Mouse (Mus musculus): ENCODE measurements around the gene Hspb9.

Hspb9 gene

GRCm38 (mm10) chr11:100705095-100705747, 8.4 kb upstream of the Hspb9 start:
- DNase-seq (ENCODE audit: low spot score in 2 of 2) = no peak

GRCm38 (mm10) chr11:100709201-100709810, 4.3 kb upstream of the Hspb9 start:
- no peak for DNase-seq (ENCODE audit: low spot score in 2 of 2)

- DNase-seq (ENCODE audit: low spot score in 2 of 2) = no peak
Measured at GRCm38 (mm10) chr11:100710528-100710927, 3.1 kb upstream of the Hspb9 start.

- DNase-seq (ENCODE audit: low spot score in 2 of 2) = no peak
Measured at GRCm38 (mm10) chr11:100710977-100711376, 2.7 kb upstream of the Hspb9 start.

GRCm38 (mm10) chr11:100711783-100712615, 1.7 kb upstream of the Hspb9 start, which contains the start of gene Kat2a:
Gene Kat2a, minus strand, starts transcription at chr11:100712465.
- peak; percentile 81 to 82 for DNase-seq (ENCODE audit: low spot score in 2 of 2)

- DNase-seq (ENCODE audit: low spot score in 2 of 2) = no peak
Measured at GRCm38 (mm10) chr11:100713174-100713573, 476 bp upstream of the Hspb9 start.

GRCm38 (mm10) chr11:100714534-100714915, 875 bp downstream of the Hspb9 start:
- DNase-seq (ENCODE audit: low spot score in 2 of 2) = peak; percentile 60 to 78

GRCm38 (mm10) chr11:100714948-100715347, 1.3 kb downstream of the Hspb9 start:
- DNase-seq (ENCODE audit: low spot score in 2 of 2) = no peak

GRCm38 (mm10) chr11:100716649-100717048, 3.0 kb downstream of the Hspb9 start:
- DNase-seq (ENCODE audit: low spot score in 2 of 2) = no peak

GRCm38 (mm10) chr11:100718462-100718861, 4.8 kb downstream of the Hspb9 start:
- no peak for DNase-seq (ENCODE audit: low spot score in 2 of 2)

GRCm38 (mm10) chr11:100718866-100719265, 5.2 kb downstream of the Hspb9 start:
- no peak for DNase-seq (ENCODE audit: low spot score in 2 of 2)

- no peak for DNase-seq (ENCODE audit: low spot score in 2 of 2)
Measured at GRCm38 (mm10) chr11:100719312-100719711, 5.7 kb downstream of the Hspb9 start.

- no peak for DNase-seq (ENCODE audit: low spot score in 2 of 2)
Measured at GRCm38 (mm10) chr11:100719893-100720292, 6.2 kb downstream of the Hspb9 start.

GRCm38 (mm10) chr11:100720345-100720744, 6.7 kb downstream of the Hspb9 start:
- DNase-seq (ENCODE audit: low spot score in 2 of 2) = no peak

GRCm38 (mm10) chr11:100721254-100721653, 7.6 kb downstream of the Hspb9 start:
- no peak for DNase-seq (ENCODE audit: low spot score in 2 of 2)

- DNase-seq (ENCODE audit: low spot score in 2 of 2) = no peak
Measured at GRCm38 (mm10) chr11:100721776-100722492, 8.3 kb downstream of the Hspb9 start.

- DNase-seq (ENCODE audit: low spot score in 2 of 2) = no peak
Measured at GRCm38 (mm10) chr11:100722493-100723028, 8.9 kb downstream of the Hspb9 start.

- no peak for DNase-seq (ENCODE audit: low spot score in 2 of 2)
Measured at GRCm38 (mm10) chr11:100724919-100725512, 11.4 kb downstream of the Hspb9 start.

- DNase-seq (ENCODE audit: low spot score in 2 of 2) = no peak
Measured at GRCm38 (mm10) chr11:100727201-100727600, 13.6 kb downstream of the Hspb9 start.

GRCm38 (mm10) chr11:100728601-100729000, 15.0 kb downstream of the Hspb9 start:
- DNase-seq (ENCODE audit: low spot score in 2 of 2) = no peak

GRCm38 (mm10) chr11:100729976-100730375, 16.3 kb downstream of the Hspb9 start:
- no peak for DNase-seq (ENCODE audit: low spot score in 2 of 2)
